Mouse (Mus musculus): ENCODE results near the gene Otop2. TPM values are rescaled to one million over a fixed set of nuclear protein-coding genes. Genes with fewer than 3 reads are reported as not detected.
A peak's percentile ranks its signal among the peaks of the same experiment; 100 is the strongest.

Gene Otop2
- total RNA-seq, 2 experiments from 2014 or later, result not detected

GRCm38 (mm10) chr11:115337826-115338225, 30.9 kb downstream of the Otop2 start:
- no peak for DNase-seq
- intact Hi-C loops (cut with DNase I), result no loop called here

GRCm38 (mm10) chr11:115341246-115341645, 34.3 kb downstream of the Otop2 start:
- intact Hi-C loops (cut with DNase I), result no loop called here
- DNase-seq, result no peak

DNA sequence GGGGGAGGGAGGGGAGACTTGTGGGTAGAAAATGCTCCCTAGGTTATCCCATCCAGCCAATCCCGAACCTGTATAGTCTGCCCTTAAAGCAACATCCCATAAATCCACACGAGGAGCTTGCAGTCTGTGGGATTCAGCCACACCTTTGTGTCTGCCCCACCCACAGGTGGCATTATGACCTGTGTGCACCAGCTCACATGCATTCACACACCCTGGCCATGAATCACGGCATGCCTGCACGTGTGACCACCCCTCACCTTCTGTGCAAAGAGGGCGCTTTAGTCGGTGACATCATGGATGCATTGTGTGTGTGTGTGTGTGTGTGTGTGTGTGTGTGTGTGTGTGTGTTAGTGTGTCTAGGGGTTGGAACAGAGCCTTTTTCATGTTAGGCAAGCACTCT, 34.9 kb downstream of the Otop2 start:
- intact Hi-C loops (cut with DNase I), result no loop called here
- no peak for DNase-seq

- intact Hi-C loops (cut with DNase I), result no loop called here
- DNase-seq, result no peak
Measured at GRCm38 (mm10) chr11:115344967-115345366, 38.0 kb downstream of the Otop2 start.

DNA sequence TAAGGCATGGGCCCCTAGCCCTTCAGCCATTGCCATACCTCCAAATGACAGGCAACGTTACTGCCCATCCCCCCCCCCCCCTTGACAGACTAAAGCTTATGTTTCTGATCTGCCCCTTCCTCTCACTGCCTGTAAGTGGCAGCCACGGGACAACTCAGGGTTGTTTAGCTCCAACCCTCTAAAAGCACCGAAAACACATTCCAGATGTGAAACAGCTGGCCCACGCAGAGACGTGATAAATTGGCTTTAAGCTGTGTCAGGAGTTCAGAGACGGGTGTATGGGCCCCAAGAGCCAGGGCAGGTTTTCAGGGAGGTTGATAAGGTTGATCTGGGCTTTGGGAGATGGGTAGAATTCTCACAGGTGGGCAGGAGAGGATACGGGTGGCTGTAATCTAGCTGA, 38.6 kb downstream of the Otop2 start:
- DNase-seq, result no peak
- intact Hi-C loops (cut with DNase I), result no loop called here

- DNase-seq, result no peak
- intact Hi-C loops (cut with DNase I), result no loop called here
Measured at GRCm38 (mm10) chr11:115348681-115349248, 41.8 kb downstream of the Otop2 start.

DNA sequence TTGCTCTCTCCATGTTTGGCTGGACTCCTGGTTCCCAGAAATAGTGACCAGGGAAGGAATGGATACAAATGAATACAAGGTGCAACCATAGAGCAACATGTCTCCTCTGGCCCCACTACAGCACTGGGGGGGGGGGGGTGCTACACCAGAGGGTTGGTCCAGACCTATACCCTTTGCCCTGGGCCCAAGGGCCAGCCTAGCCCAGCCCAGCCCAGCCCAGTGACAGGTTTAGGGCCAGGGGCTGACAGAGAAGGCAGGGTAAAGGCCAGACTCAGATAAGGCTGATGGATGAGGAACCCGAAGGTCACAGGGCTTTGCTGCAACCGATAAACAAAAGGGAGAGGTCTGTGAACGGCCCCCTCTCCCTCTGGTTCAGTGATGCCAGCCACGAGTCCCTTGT, 43.0 kb downstream of the Otop2 start:
- DNase-seq, result no peak
- intact Hi-C loops (cut with DNase I), result no loop called here

DNA sequence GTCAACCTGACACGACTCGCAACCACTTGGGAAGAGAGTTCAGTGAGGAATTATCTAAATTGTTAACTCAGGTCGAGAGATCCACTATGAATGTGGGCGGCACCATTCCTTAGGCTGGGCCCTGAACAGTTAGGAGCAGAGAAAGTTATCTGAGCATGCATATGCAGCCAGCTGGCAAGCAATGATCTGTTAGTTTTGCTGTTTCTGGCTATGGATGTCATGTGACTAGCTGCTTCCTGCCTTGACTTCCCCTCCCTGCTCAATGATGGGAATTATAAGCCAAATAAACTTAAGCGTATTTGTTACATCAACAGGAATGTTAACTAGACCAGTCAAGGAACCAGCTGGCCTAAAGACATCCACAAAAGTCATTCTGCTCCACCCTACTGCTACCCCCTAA, 46.4 kb downstream of the Otop2 start:
- intact Hi-C loops (cut with DNase I), result no loop called here
- no peak for DNase-seq

DNA sequence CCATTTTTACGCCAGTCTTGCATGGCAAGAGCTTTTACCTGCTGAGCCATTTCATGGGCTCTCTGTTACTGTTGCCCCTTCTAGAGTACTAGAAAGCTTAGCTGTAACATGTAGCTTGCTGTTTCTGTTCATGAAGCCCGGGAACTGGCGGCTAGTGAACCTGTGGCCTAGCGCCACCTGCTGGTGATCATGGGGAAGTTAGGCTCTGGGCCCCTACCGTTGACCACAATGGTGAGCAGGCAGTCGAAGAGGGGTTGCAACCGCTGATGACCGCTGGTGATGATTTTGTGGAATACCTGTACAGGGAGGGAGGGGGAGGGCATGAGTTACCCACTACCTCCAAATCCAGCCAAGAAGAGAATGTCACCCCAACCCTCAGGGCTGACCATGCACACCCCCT, 47.2 kb downstream of the Otop2 start:
- DNase-seq, result peak; percentile 65 to 73
- intact Hi-C loops (cut with DNase I), result loop anchor here (1.0 kb wide), 2 partner anchors 32 to 151 kb away; partner anchors contain the start of gene Ush1g

- DNase-seq, result peak; percentile 79 to 84
- intact Hi-C loops (cut with DNase I), result loop anchor here (1.0 to 5.0 kb wide), 3 partner anchors 54 to 116 kb away; no protein-coding TSS in a partner anchor
Measured at GRCm38 (mm10) chr11:115358468-115358867, 51.5 kb downstream of the Otop2 start.

- intact Hi-C loops (cut with DNase I), result loop anchor here (2.0 to 5.0 kb wide), 2 partner anchors 54 to 68 kb away; no protein-coding TSS in a partner anchor
- DNase-seq, result peak; percentile 8 to 18
Measured at GRCm38 (mm10) chr11:115359293-115359692, 52.3 kb downstream of the Otop2 start.

GRCm38 (mm10) chr11:115359726-115360125, 52.8 kb downstream of the Otop2 start:
- intact Hi-C loops (cut with DNase I), result loop anchor here (2.0 to 5.0 kb wide), 2 partner anchors 53 to 68 kb away; no protein-coding TSS in a partner anchor
- DNase-seq, result no peak

GRCm38 (mm10) chr11:115364136-115364535, 57.2 kb downstream of the Otop2 start:
- no peak for DNase-seq
- intact Hi-C loops (cut with DNase I), result no loop called here

- intact Hi-C loops (cut with DNase I), result no loop called here
- peak in 1 of 2 experiments; percentile 11 for DNase-seq
Measured at GRCm38 (mm10) chr11:115366039-115366705, 59.2 kb downstream of the Otop2 start.

GRCm38 (mm10) chr11:115366706-115367394, 59.9 kb downstream of the Otop2 start:
- peak in 1 of 2 experiments; percentile 21 for DNase-seq
- intact Hi-C loops (cut with DNase I), result no loop called here

DNA sequence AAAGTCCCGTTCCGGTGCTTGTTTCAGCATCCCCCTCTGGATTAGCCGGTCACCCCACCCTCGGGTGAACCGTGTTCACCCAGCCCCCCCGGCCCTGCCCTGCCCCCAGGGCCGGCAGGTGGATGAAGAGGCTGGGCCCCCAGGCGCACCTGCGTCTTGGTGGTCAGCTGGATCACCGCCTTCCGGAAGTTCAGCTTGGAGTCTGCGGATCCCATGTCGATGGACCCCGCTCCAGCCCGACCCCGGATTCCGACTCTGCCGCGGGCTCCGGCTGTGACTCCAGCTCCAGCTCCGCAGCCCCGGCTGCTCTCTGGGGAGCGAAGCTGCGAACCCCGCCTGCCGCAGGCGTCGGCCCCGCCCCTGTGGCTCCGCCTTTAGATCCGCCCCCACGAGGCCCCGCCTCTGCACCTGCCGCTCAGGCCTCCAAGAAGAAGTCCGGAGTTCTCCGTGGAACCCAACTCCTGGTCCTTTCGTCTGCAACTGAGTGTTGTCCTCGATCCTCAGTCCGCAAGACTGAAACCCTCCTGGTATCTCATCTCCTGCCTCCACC, 60.5 kb downstream of the Otop2 start, which contains the start of gene Hid1:
Gene Hid1, minus strand, starts transcription at position 362 of the 550 bp plus-strand sequence.
- peak; percentile 79 to 83 for DNase-seq
- intact Hi-C loops (cut with DNase I), result no loop called here

- DNase-seq, result no peak
- intact Hi-C loops (cut with DNase I), result no loop called here
Measured at GRCm38 (mm10) chr11:115370368-115370767, 63.4 kb downstream of the Otop2 start.

DNA sequence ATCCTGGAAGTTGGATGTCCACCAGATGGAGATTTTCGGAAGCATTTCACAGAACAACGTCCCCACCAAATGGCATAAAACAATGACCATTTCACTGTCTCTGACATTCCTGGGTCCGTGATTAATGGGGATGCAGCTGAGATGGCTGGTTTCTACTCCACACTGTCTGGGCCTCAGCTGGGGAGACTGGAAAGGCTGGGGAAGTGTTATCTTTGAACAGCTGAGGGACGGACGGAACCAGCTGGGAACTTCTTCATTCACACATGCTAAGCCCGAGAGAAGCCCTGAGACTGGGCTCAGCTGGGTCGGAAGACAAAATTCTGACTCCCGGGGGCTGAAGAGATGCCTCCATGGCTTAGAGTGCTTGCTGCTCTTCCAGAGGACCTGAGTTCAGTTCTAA, 64.4 kb downstream of the Otop2 start:
- intact Hi-C loops (cut with DNase I), result no loop called here
- no peak for DNase-seq

DNA sequence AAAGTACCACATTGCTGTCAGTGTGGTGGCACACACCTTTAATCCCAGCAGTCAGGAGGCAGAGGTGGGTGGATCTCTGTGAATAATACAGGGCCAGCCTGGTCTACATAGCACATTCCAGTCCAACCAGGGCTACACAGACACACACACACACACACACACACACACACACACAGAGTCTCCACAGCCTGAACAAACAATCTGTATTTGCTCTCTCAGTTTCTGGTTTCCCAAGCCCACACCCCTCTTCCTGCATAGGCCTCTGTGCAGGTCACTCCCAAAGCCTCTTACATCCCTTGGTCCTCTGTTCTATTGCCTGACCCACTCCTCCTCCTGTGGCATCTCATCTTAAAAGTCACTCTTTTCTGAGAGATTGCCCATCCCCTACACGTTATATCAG, 65.1 kb downstream of the Otop2 start:
- DNase-seq, result no peak
- intact Hi-C loops (cut with DNase I), result no loop called here

- intact Hi-C loops (cut with DNase I), result no loop called here
- no peak for DNase-seq
Measured at GRCm38 (mm10) chr11:115372737-115373136, 65.8 kb downstream of the Otop2 start.
